Mouse (Mus musculus) adrenal gland, adult (tissue): ENCODE results near the gene Camkk2.

Experiments used
- DNase-seq, 2 experiments: peaks; one replicate each; pipeline ENCODE4 v3.0.0; 2022 to 2023; ENCODE audit warnings: low spot score in 1 of 2; ENCODE audit not compliant: inconsistent age in 2 of 2

The Camkk2 gene

GRCm38 (mm10) chr5:122747950-122748349 lies 31.3 kb downstream of the Camkk2 start:
- DNase-seq: no peak

GRCm38 (mm10) chr5:122743880-122744422 lies 35.3 kb downstream of the Camkk2 start:
- DNase-seq: no peak

DNA sequence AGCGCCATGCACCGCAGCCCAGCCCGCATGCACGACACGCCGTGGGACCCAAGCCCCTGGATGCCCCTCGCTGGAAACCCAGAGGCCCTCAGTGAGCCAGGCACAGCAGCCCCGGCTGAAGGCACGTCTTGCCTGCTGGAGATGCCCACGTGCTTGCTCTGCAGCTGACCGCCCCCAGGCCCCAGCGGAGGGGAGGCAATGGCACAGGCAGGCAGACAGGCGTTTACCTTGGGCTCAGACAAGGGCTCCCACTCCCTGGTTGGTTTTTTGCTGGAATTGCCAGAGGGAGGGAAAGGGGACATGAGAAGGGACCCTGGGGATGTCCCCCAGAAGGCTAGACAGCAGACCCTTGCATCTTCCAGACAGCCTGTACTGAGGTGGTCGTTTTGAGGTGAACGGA lies 42.4 kb downstream of the Camkk2 start:
- DNase-seq: no peak

GRCm38 (mm10) chr5:122735853-122736252 lies 43.4 kb downstream of the Camkk2 start:
- DNase-seq: no peak

GRCm38 (mm10) chr5:122733881-122734280 lies 45.3 kb downstream of the Camkk2 start:
- DNase-seq: no peak

GRCm38 (mm10) chr5:122731991-122732673 lies 47.1 kb downstream of the Camkk2 start:
- peak in 1 of 2 experiments; percentile 46 for DNase-seq

GRCm38 (mm10) chr5:122731321-122731720 lies 47.9 kb downstream of the Camkk2 start:
- DNase-seq: peak; percentile 52 to 89

- DNase-seq: no peak
These were observed 48.4 kb downstream of the Camkk2 start for GRCm38 (mm10) chr5:122730776-122731175.

DNA sequence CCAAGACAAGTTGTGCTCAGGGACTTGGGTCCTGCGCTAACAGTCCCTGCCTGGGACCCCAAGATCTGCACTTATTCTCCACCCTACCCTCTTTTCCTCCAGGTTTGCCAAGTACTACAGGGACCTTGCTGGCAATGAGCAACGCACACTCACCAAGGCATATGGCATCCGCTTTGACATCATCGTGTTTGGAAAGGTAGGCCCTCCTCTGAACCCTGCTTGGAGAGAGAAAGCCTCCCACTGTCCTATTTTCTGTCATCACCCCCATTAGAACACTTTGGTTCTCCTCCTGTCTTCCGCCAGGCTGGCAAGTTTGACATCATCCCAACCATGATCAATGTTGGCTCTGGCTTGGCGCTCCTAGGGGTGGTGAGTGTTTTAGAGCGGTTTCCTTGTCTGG lies 52.1 kb downstream of the Camkk2 start:
- no peak for DNase-seq

DNA sequence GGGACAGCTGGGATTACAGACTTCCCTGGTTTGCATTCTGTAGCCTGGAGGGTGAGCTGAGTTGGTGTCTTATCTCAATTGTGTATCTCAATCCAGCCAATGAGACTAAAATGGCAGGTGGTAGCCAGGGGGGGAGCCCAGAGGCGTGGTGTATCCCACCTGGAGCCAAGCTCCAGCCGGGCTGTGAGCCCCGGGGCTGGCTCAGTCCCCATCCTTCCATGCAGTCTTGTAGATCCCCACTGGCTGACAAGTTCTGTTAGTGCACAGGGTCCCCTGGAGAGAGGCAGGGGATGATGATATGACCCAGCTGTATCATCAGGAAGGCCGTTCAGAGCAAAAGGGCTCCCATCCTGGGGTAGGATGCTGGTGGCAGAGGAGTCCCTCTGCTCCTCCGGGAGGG lies 52.6 kb downstream of the Camkk2 start:
- no peak for DNase-seq

GRCm38 (mm10) chr5:122726068-122726467 lies 53.1 kb downstream of the Camkk2 start:
- peak; percentile 41 to 90 for DNase-seq

- DNase-seq: no peak
These were observed 53.8 kb downstream of the Camkk2 start for GRCm38 (mm10) chr5:122725453-122725852.

GRCm38 (mm10) chr5:122719168-122719567 lies 60.0 kb downstream of the Camkk2 start:
- no peak for DNase-seq

- no peak for DNase-seq
These were observed 60.8 kb downstream of the Camkk2 start for GRCm38 (mm10) chr5:122718400-122718799.

GRCm38 (mm10) chr5:122716793-122717192 lies 62.4 kb downstream of the Camkk2 start:
- no peak for DNase-seq

DNA sequence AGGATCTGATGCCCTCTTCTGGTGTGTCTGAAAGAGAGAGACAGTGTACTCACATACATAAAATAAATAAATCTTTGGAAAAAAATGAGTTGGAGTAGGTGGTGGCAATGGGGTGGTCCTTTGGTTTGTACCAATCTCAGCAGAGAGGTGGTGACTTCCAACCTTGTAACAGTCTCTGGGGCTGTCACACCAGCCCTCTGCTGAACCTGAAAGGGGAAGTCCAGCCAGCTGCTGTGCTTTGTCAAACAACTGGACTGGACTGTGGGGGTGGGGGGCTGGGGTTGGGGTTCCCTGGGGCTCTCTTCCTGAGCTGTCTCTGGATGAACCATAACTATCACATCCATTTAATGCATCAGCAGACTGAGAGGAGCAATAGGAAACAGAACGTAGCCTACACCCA lies 63.5 kb downstream of the Camkk2 start:
- no peak for DNase-seq

DNA sequence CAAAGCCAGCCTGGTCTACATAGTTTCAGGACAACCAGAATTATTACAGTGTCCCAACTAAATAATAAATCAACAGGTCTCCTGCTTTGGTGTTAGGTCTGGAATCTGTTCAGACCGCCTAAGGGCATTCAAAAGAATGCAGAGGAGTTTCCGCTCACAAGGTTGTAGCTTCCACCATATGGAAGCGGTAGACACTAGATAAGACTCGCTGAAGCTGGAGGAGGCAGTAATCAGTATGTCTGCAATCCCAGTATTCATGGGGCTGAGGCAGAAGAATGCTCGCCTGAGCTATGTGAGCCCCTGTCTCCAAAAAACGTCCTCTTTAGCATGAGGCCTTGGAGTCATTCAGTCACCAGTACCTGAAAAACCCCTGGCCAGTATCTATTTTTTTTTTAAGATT lies 70.4 kb downstream of the Camkk2 start:
- DNase-seq: no peak

DNA sequence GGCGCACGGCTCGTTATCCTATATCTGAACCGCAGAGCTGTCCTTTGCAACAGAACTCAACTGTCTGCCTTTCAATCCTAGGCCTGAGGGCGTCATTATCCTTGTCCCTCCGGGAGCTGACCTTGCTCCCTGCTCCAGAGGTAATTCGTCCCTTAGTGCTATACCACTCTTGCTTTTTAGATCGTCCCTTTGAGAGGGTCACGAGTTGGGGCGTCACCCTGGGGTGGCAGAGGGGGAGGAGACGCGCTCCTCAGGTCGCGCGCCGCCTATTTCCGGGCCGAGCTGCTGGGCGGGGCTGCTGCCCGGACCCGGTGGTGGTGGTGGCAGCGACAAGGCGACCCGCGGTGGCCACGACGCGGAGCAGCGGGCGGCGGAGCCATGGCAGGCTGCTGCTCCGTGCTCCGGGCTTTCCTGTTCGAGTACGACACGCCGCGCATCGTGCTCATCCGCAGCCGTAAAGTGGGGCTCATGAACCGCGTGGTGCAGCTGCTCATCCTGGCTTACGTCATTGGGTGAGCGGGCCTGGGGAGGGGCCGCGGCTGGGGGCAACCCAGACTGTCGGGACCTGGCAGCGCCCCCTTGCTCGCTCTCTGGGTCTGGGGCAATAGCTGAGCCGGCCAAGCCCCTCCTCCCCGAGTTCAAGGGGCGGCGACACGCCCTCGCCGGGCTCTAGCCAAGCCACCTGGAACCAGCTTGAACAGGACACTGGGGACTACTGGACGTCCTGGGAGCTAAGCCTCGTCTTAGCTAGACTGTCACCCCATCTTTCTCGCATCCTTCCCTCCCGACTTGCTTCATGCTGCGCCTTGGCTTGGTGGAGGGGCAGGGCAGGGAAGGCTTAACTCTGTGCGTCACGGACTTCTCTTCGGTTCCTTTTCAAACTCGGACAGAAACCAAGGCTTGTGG lies 71.7 kb downstream of the Camkk2 start, which contains the start of gene P2rx4:
P2rx4 (plus strand) TSS at position 269 of the 906 bp plus-strand sequence.
- DNase-seq: peak; percentile 89 to 95

DNA sequence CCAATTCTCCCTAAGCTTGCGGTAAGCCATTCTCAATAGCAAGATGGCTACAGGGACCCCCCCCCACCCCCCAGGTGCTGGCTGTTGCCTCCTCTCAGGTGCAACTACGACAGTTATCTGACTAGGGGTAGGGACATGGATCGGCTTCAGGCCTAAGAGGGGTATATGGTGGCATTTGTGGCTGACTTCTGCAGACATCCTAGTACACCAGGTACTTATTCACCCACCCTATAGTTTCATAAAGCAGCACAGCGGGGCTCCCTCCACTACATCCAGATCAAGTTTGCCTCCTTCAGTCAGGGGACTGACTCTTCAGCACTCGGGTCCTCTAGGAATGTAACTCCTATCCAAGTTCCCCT lies 72.3 kb downstream of the Camkk2 start:
- no peak for DNase-seq

DNA sequence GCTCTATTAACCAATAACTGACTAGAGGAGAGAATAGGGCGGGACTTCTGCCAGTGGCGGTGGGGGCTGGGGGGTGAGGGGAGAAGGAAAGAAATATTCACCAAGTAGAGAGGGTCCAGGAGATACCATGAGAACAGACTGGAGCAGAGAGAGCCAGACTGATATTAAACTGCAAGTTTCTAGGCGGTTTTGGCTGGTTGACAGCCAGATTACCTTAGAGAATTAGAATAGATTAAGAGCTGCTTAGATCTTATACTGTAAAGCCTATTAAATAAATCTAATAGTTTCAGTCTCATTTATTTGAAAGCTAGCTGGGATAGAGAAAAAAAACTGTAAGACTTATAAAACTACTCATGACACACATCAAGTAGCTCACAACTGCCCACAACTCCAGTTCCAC lies 74.0 kb downstream of the Camkk2 start:
- no peak for DNase-seq

GRCm38 (mm10) chr5:122704571-122704970 lies 74.6 kb downstream of the Camkk2 start:
- DNase-seq: no peak

GRCm38 (mm10) chr5:122703574-122703973 lies 75.6 kb downstream of the Camkk2 start:
- no peak for DNase-seq
